Mouse (Mus musculus) gastrocnemius, adult 8-10 months (tissue): ENCODE results near the gene Aida. TPM values are rescaled to one million over a fixed set of nuclear protein-coding genes. Genes with fewer than 3 reads are reported as not detected.
A peak's percentile ranks its signal among the peaks of the same experiment; 100 is the strongest.
"Not testable (repeated sequence)": the region's sequence is repeated elsewhere in the genome, so short reads cannot be mapped to it uniquely, and the experiment has no call there.

Experiments used
- DNase-seq, 2 experiments: peaks; one replicate each; pipeline ENCODE4 v3.0.0; 2022; ENCODE audit warnings: low spot score in 2 of 2
- total RNA-seq, 4 experiments: library from RNA; stranded (reverse); gene quantifications; 2 replicates each; pipeline ENCODE4 v1.2.4; 2022

Aida gene
- total RNA-seq, 4 experiments from 2014 or later = 16.6 to 21.7 (median 19.6) TPM

GRCm38 (mm10) chr1:183315783-183316182, 19.4 kb downstream of the Aida start:
- DNase-seq = no peak

GRCm38 (mm10) chr1:183320708-183321107, 24.3 kb downstream of the Aida start:
- DNase-seq = no peak

- DNase-seq = not testable (repeated sequence)
These were observed 26.1 kb downstream of the Aida start for GRCm38 (mm10) chr1:183322496-183322895.

- DNase-seq = no peak
These were observed 27.5 kb downstream of the Aida start for GRCm38 (mm10) chr1:183323923-183324322.

- DNase-seq = no peak
These were observed 28.0 kb downstream of the Aida start for GRCm38 (mm10) chr1:183324433-183324832.

GRCm38 (mm10) chr1:183327171-183327570, 30.8 kb downstream of the Aida start:
- DNase-seq = no peak

GRCm38 (mm10) chr1:183342902-183343301, 46.5 kb downstream of the Aida start:
- not testable (repeated sequence) for DNase-seq

- peak; percentile 54 to 66 for DNase-seq
These were observed 48.8 kb downstream of the Aida start for GRCm38 (mm10) chr1:183344886-183345816.

- no peak for DNase-seq
These were observed 49.4 kb downstream of the Aida start for GRCm38 (mm10) chr1:183345817-183346195.

GRCm38 (mm10) chr1:183349840-183350239, 53.5 kb downstream of the Aida start:
- peak; percentile 33 to 39 for DNase-seq

- DNase-seq = no peak
These were observed 62.5 kb downstream of the Aida start for GRCm38 (mm10) chr1:183358901-183359300.

GRCm38 (mm10) chr1:183362301-183362700, 65.9 kb downstream of the Aida start:
- DNase-seq = no peak

GRCm38 (mm10) chr1:183362729-183363576, 66.6 kb downstream of the Aida start:
- no peak for DNase-seq

GRCm38 (mm10) chr1:183363577-183363867, 67.1 kb downstream of the Aida start:
- no peak for DNase-seq

GRCm38 (mm10) chr1:183366361-183366760, 70.0 kb downstream of the Aida start:
- DNase-seq = no peak

- DNase-seq = peak in 1 of 2 experiments; percentile 16
These were observed 72.4 kb downstream of the Aida start for GRCm38 (mm10) chr1:183368601-183369400.

- peak; percentile 89 to 93 for DNase-seq
These were observed 73.1 kb downstream of the Aida start, which contains the start of gene Mia3 for GRCm38 (mm10) chr1:183369427-183370014. Gene Mia3, minus strand, starts transcription at chr1:183369553.

GRCm38 (mm10) chr1:183374728-183375127, 78.3 kb downstream of the Aida start:
- DNase-seq = no peak
